Mouse (Mus musculus) ES-E14 (cell line): ENCODE measurements at regions not wholly inside any gene's neighbourhood (a gene's known extent, or its start where the extent isn't known, plus 50 kb on each side); places are given as distances from the start of the nearest gene placed in this dataset.

ENCODE experiments used
- DNase-seq: peaks from one replicate; pipeline ENCODE4 v3.0.0-alpha.2; 2013; ENCODE audit warnings: low read depth, low spot score
- H3K27ac ChIP-seq: 2 replicates; pipeline ENCODE4 v1.5.1; 2012; ENCODE audit warnings: low read depth, mild to moderate bottlenecking, low read length, moderate library complexity, mixed read lengths; ENCODE audit not compliant: poor library complexity, insufficient read depth, severe bottlenecking
- H3K36me3 ChIP-seq: 2 replicates; pipeline ENCODE4 v1.6.1; 2012; ENCODE audit warnings: mild to moderate bottlenecking, low read length, moderate library complexity, mixed read lengths; ENCODE audit not compliant: control insufficient read depth, poor library complexity, insufficient read depth, severe bottlenecking
- H3K4me1 ChIP-seq, 2 experiments: fragments of 150-350 bp in 1 of 2; sonication (generic) in 1 of 2; 2 replicates each; pipeline ENCODE4 v1.6.1; 2012; ENCODE audit warnings: low read length in 2 of 2, mild to moderate bottlenecking in 1 of 2, mixed read lengths in 1 of 2; ENCODE audit not compliant: control insufficient read depth in 2 of 2, insufficient read depth in 2 of 2, poor library complexity in 1 of 2
- H3K4me3 ChIP-seq, 2 experiments: fragments of 150-350 bp in 1 of 2; sonication (generic) in 1 of 2; 2 replicates each; pipeline ENCODE4 v1.5.1; 2012; ENCODE audit warnings: low read length in 2 of 2, low read depth in 1 of 2, mild to moderate bottlenecking in 1 of 2, mixed read lengths in 1 of 2; ENCODE audit not compliant: insufficient read depth in 1 of 2, poor library complexity in 1 of 2, severe bottlenecking in 1 of 2
- H3K9ac ChIP-seq: 2 replicates; pipeline ENCODE4 v1.6.1; 2012; ENCODE audit warnings: low read depth, mild to moderate bottlenecking, low read length, mixed read lengths; ENCODE audit not compliant: poor library complexity, insufficient read depth, severe bottlenecking
- H3K9me3 ChIP-seq: fragments of 150-350 bp; sonication (generic); 2 replicates; pipeline ENCODE4 v1.6.1; 2012; ENCODE audit warnings: low read depth, mild to moderate bottlenecking, low read length; ENCODE audit not compliant: control insufficient read depth, insufficient read depth
- CHD2 ChIP-seq: IDR thresholded peaks from 2 replicates; pipeline ENCODE4 v1.6.1; 2014; ENCODE audit warnings: mild to moderate bottlenecking, low read depth, low read length, inconsistent platforms
- HCFC1 ChIP-seq: IDR thresholded peaks from 2 replicates; pipeline ENCODE4 v1.6.1; 2012; ENCODE audit warnings: low read length, inconsistent platforms, borderline replicate concordance; ENCODE audit not compliant: insufficient read depth
- MAFK ChIP-seq: IDR thresholded peaks from 2 replicates; pipeline ENCODE4 v1.6.1; 2014; ENCODE audit warnings: mild to moderate bottlenecking, low read depth, low read length, inconsistent platforms; ENCODE audit not compliant: insufficient read depth
- ZC3H11A ChIP-seq: IDR thresholded peaks from 2 replicates; pipeline ENCODE4 v1.6.1; 2012; ENCODE audit warnings: low read depth, mild to moderate bottlenecking, inconsistent platforms, low read length, borderline replicate concordance
- ZNF384 ChIP-seq: IDR thresholded peaks from 2 replicates; pipeline ENCODE4 v1.6.1; 2012; ENCODE audit warnings: low read depth, low read length, inconsistent platforms
- in situ Hi-C, 2 experiments: fragments of 600-800 bp; cut with MboI; formaldehyde crosslinking; loops; one replicate each; pipeline ENCODE4 v1.15.1; 2025; ENCODE audit warnings: low sequenced_read_pairs in 2 of 2, inconsistent platforms in 1 of 2; ENCODE audit not compliant: unreplicated experiment in 2 of 2

GRCm38 (mm10) chr14:74544028-74544427 is 96.6 kb upstream of the Htr2a start:
- no peak for TF ChIP-seq HCFC1
- no peak for TF ChIP-seq ZC3H11A
- no peak for TF ChIP-seq CHD2
- no peak for TF ChIP-seq ZNF384
- no peak for TF ChIP-seq MAFK
- H3K9me3 ChIP-seq = no peaks in the 10 kb centered on the region
- no peak overlapping the region for H3K9ac ChIP-seq
- no peak for DNase-seq
- H3K4me3 ChIP-seq = no peak overlapping the region
- in situ Hi-C loops = loop anchor here in 1 of 2 experiments (25.0 kb wide), 1 partner anchor 107 kb away; no protein-coding TSS in a partner anchor
- no peaks in the 10 kb centered on the region for H3K36me3 ChIP-seq
- H3K27ac ChIP-seq = no peak overlapping the region
- no peaks in the 10 kb centered on the region for H3K4me1 ChIP-seq

GRCm38 (mm10) chr14:74551091-74551490 is 89.5 kb upstream of the Htr2a start:
- no peak for TF ChIP-seq HCFC1
- no peak for TF ChIP-seq ZNF384
- TF ChIP-seq ZC3H11A = no peak
- in situ Hi-C loops = no loop called here

GRCm38 (mm10) chr14:74553636-74554035 is 87.0 kb upstream of the Htr2a start:
- no peak for DNase-seq
- Histone ChIP-seq H3K4me3 (no peak overlapping the region), H3K9ac (no peak overlapping the region), H3K9me3 (no peaks in the 10 kb centered on the region), H3K4me1 (no peaks in the 10 kb centered on the region), H3K36me3 (no peaks in the 10 kb centered on the region), H3K27ac (no peak overlapping the region)
- TF ChIP-seq ZC3H11A (no peak), ZNF384 (no peak), HCFC1 (no peak), CHD2 (no peak), MAFK (no peak)
- in situ Hi-C loops = no loop called here

More at GRCm38 (mm10) chr14:74551091-74551490, 89.5 kb upstream of the Htr2a start:
- no peaks in the 10 kb centered on the region for H3K4me1 ChIP-seq
- H3K27ac ChIP-seq = no peak overlapping the region
- no peak overlapping the region for H3K9ac ChIP-seq
- no peak for DNase-seq
- no peaks in the 10 kb centered on the region for H3K9me3 ChIP-seq
- H3K4me3 ChIP-seq = no peak overlapping the region
- H3K36me3 ChIP-seq = no peaks in the 10 kb centered on the region

GRCm38 (mm10) chr14:74558359-74558758 is 82.3 kb upstream of the Htr2a start:
- no peak overlapping the region for H3K27ac ChIP-seq
- no peaks in the 10 kb centered on the region for H3K36me3 ChIP-seq
- no peaks in the 10 kb centered on the region for H3K9me3 ChIP-seq
- in situ Hi-C loops = no loop called here
- no peak overlapping the region for H3K4me3 ChIP-seq
- H3K4me1 ChIP-seq = no peaks in the 10 kb centered on the region
- TF ChIP-seq CHD2 = no peak
- DNase-seq = no peak
- H3K9ac ChIP-seq = no peak overlapping the region
